Mouse (Mus musculus) c-Kit-positive CD71-positive TER-119-positive erythroid progenitor cells, embryonic 14.5 days (primary cell): ENCODE data around the gene Hist1h4m.
"Not testable (repeated sequence)": the region's sequence is repeated elsewhere in the genome, so short reads cannot be mapped to it uniquely, and the experiment has no call there.

Experiments
- DNase-seq: peaks from one replicate; pipeline ENCODE4 v3.0.0-alpha.2; 2013; ENCODE audit warnings: low spot score

The Hist1h4m gene

GRCm38 (mm10) chr13:21811074-21811473 lies 472 bp upstream of the Hist1h4m start:
- DNase-seq = not testable (repeated sequence)

- not testable (repeated sequence) for DNase-seq
Observed at GRCm38 (mm10) chr13:21812092-21812491, 546 bp downstream of the Hist1h4m start.

GRCm38 (mm10) chr13:21820082-21820890 lies 8.7 kb downstream of the Hist1h4m start:
- DNase-seq = not testable (repeated sequence)

- no peak for DNase-seq
Observed at GRCm38 (mm10) chr13:21828511-21828910, 17.0 kb downstream of the Hist1h4m start.

GRCm38 (mm10) chr13:21830344-21830743 lies 18.8 kb downstream of the Hist1h4m start:
- DNase-seq = no peak

- DNase-seq = not testable (repeated sequence)
Observed at GRCm38 (mm10) chr13:21831418-21832394, 20.2 kb downstream of the Hist1h4m start, which contains the start of gene Hist1h4n. Hist1h4n (minus strand) TSS chr13:21832196.

- not testable (repeated sequence) for DNase-seq
Observed at GRCm38 (mm10) chr13:21833461-21833860, 21.9 kb downstream of the Hist1h4m start, which contains the start of the genes Hist1h2ap and Hist1h2br. Hist1h2ap (minus strand) TSS chr13:21833507. Hist1h2br (plus strand) TSS chr13:21833743.

- DNase-seq = not testable (repeated sequence)
Observed at GRCm38 (mm10) chr13:21840508-21840907, 29.0 kb downstream of the Hist1h4m start.

- DNase-seq = not testable (repeated sequence)
Observed at GRCm38 (mm10) chr13:21846356-21846755, 34.8 kb downstream of the Hist1h4m start.

GRCm38 (mm10) chr13:21847883-21848282 lies 36.3 kb downstream of the Hist1h4m start:
- peak; percentile 69 for DNase-seq

- DNase-seq = not testable (repeated sequence)
Observed at GRCm38 (mm10) chr13:21850696-21851095, 39.1 kb downstream of the Hist1h4m start.

GRCm38 (mm10) chr13:21852215-21852945 lies 40.8 kb downstream of the Hist1h4m start:
- no peak for DNase-seq

- DNase-seq = peak; percentile 81
Observed at GRCm38 (mm10) chr13:21855146-21855545, 43.6 kb downstream of the Hist1h4m start.

GRCm38 (mm10) chr13:21855698-21856162 lies 44.2 kb downstream of the Hist1h4m start:
- DNase-seq = peak; percentile 85

GRCm38 (mm10) chr13:21861608-21862007 lies 50.1 kb downstream of the Hist1h4m start:
- DNase-seq = no peak
